Mouse (Mus musculus) brown adipose tissue, adult 24 weeks (tissue): ENCODE data around the gene Tac1. TPM values are rescaled to one million over a fixed set of nuclear protein-coding genes. Genes with fewer than 3 reads are reported as not detected.

Experiments
- polyA plus RNA-seq: library from polyadenylated mRNA; stranded (reverse); fragments of >200 nt; gene quantifications from 2 replicates; pipeline ENCODE4 v1.2.4, GENCODE M21; 2012; ENCODE audit not compliant: missing spikeins, insufficient read depth, insufficient read length

Gene Tac1
- polyA plus RNA-seq, 1 experiment = not detected

Other genes starting within 250 kb of the Tac1 start
- gene Asns, start 138.4 kb downstream of the Tac1 start, polyA plus RNA-seq = 68.0 and 70.1 TPM in 2 replicates